Mouse (Mus musculus): ENCODE data around the gene Klk1b8. TPM values are rescaled to one million over a fixed set of nuclear protein-coding genes. Genes with fewer than 3 reads are reported as not detected.
"Not testable (repeated sequence)": the region's sequence is repeated elsewhere in the genome, so short reads cannot be mapped to it uniquely, and the experiment has no call there.

Gene Klk1b8
- polyA plus RNA-seq, 1 experiment from 2014 or later: not detected

DNA sequence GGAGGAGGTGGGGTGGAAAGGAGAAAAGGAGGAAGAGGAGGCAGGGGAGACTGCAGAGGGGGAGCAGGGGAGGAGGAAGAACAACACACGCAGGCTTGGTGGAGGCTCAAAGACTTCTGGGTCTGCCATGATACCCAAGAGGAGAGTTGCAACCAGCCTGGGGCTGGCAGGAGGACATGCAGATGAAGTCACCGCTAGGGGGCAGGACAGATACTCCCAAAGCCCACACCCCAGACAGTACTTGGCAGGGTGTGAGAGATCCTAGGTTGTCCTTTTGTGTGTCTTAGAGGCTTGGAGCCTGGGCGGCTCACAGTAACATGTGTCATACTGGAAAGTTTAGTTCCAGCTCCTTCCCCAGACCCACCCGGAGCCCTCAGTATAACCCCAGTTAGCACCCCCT, 21.9 kb upstream of the Klk1b8 start:
- Histone ChIP-seq H3K9me3 (replicated peaks; ENCODE audit: control insufficient read depth, low read length) (no peaks in the 10 kb centered on the region), H3K4me3 (ENCODE audit: low read depth, low read length) (no peak overlapping the region), H3K27ac (ENCODE audit: low read length) (no peak overlapping the region), H3K27me3 (ENCODE audit: control insufficient read depth, insufficient read depth, low read depth, low read length) (no peaks in the 10 kb centered on the region), H3K4me2 (ENCODE audit: low read depth, low read length) (no peak overlapping the region), H3K9ac (ENCODE audit: low read depth, low read length) (no peak overlapping the region), H3K4me1 (ENCODE audit: control insufficient read depth, low read depth, low read length) (no peaks in the 10 kb centered on the region), H3K36me3 (ENCODE audit: control insufficient read depth, insufficient read depth) (no peaks in the 10 kb centered on the region)
- WGBS (ENCODE audit: insufficient replicate concordance): 29% methylated on average over 4 of the region's 4 CpGs
- ATAC-seq (ENCODE audit: low read depth): no peak

DNA sequence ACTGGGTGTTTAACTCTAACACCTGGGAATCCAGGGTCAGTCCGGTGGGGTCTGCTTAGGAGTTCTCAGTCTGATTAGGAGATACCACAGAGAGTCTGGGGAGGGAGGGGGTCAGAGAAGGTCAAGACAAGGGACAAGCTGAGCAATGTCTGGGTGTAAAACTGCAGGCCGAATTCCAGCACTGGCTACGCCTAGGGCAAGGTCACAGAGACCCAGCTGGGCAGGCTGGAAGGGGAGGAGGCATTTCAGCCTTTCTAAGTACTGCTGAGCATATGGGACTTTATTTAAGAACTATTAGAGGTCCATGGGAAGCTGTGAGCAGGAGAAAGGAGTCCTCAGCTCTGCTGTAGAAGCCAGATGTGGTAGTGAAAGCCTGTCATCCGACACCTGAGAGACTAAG, 18.1 kb upstream of the Klk1b8 start:
- no peak overlapping the region for H3K9ac ChIP-seq (ENCODE audit: low read depth, low read length)
- no peak for ATAC-seq (ENCODE audit: low read depth)
- H3K4me1 ChIP-seq (ENCODE audit: control insufficient read depth, low read depth, low read length): no peaks in the 10 kb centered on the region
- no peak overlapping the region for H3K4me2 ChIP-seq (ENCODE audit: low read depth, low read length)
- 41% methylated on average over 4 of the region's 4 CpGs for WGBS (ENCODE audit: insufficient replicate concordance)
- no peaks in the 10 kb centered on the region for H3K9me3 ChIP-seq (replicated peaks; ENCODE audit: control insufficient read depth, low read length)
- H3K36me3 ChIP-seq (ENCODE audit: control insufficient read depth, insufficient read depth): no peaks in the 10 kb centered on the region
- H3K4me3 ChIP-seq (ENCODE audit: low read depth, low read length): no peak overlapping the region
- no peaks in the 10 kb centered on the region for H3K27me3 ChIP-seq (ENCODE audit: control insufficient read depth, insufficient read depth, low read depth, low read length)
- H3K27ac ChIP-seq (ENCODE audit: low read length): no peak overlapping the region

DNA sequence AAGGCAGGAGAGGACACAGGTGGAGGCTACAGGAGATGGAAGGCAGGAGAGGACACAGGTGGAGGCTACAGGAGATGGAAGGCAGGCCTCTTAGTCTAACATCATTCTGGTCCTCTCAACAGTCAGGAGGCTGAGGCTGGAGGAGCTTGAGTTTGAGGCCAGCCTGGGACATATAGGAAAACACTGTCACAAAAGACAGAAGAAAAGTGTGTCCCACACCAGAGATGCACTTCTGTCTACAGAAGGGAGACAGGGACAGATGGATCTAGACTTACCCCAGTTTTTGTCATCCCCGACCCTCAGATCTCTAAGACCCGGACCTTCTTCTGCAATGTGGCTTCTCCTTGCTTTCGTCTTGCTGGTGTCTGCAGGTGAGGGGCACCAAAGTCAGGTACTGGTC, 17.0 kb upstream of the Klk1b8 start, which contains the start of gene Klk15:
Gene Klk15, plus strand, starts transcription at position 301 of the 400 bp plus-strand sequence.
- no peak within 1 kb of the TSS for H3K9ac ChIP-seq (ENCODE audit: low read depth, low read length)
- ATAC-seq (ENCODE audit: low read depth): no peak
- 63% methylated on average over 3 of the region's 3 CpGs for WGBS (ENCODE audit: insufficient replicate concordance)
- no peaks in the 10 kb centered on the region for H3K4me1 ChIP-seq (ENCODE audit: control insufficient read depth, low read depth, low read length)
- no peak within 1 kb of the TSS for H3K4me3 ChIP-seq (ENCODE audit: low read depth, low read length)
- H3K27me3 ChIP-seq (ENCODE audit: control insufficient read depth, insufficient read depth, low read depth, low read length): no peaks in the 10 kb centered on the region
- no peak within 1 kb of the TSS for H3K27ac ChIP-seq (ENCODE audit: low read length)
- H3K36me3 ChIP-seq (ENCODE audit: control insufficient read depth, insufficient read depth): no peaks in the 10 kb centered on the region
- H3K9me3 ChIP-seq (replicated peaks; ENCODE audit: control insufficient read depth, low read length): no peaks in the 10 kb centered on the region
- H3K4me2 ChIP-seq (ENCODE audit: low read depth, low read length): no peak within 1 kb of the TSS

DNA sequence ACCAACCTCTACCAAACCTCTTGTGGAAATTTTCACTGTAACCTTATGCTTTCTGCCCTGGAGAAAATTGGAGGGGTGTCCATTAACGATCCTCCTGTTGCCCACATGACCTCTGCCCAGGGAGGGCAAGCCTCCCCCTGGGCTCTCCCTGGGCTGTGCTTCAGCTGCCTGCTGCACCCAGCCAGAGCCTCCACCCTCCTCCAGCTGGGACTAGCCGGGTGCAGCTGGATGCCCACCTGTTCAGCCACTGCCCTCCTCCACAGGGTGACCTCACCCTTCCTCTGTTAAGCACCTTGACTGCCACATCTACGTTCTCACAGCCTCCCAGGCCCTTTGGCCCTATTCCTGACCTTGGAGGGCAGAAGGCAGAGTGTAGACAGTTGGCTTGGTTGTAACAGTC, 15.7 kb upstream of the Klk1b8 start:
- no peak overlapping the region for H3K4me3 ChIP-seq (ENCODE audit: low read depth, low read length)
- H3K36me3 ChIP-seq (ENCODE audit: control insufficient read depth, insufficient read depth): no peaks in the 10 kb centered on the region
- no peaks in the 10 kb centered on the region for H3K9me3 ChIP-seq (replicated peaks; ENCODE audit: control insufficient read depth, low read length)
- no peak for ATAC-seq (ENCODE audit: low read depth)
- 44% methylated on average over 3 of the region's 3 CpGs for WGBS (ENCODE audit: insufficient replicate concordance)
- no peaks in the 10 kb centered on the region for H3K27me3 ChIP-seq (ENCODE audit: control insufficient read depth, insufficient read depth, low read depth, low read length)
- no peak overlapping the region for H3K9ac ChIP-seq (ENCODE audit: low read depth, low read length)
- H3K4me2 ChIP-seq (ENCODE audit: low read depth, low read length): no peak overlapping the region
- no peak overlapping the region for H3K27ac ChIP-seq (ENCODE audit: low read length)
- no peaks in the 10 kb centered on the region for H3K4me1 ChIP-seq (ENCODE audit: control insufficient read depth, low read depth, low read length)

DNA sequence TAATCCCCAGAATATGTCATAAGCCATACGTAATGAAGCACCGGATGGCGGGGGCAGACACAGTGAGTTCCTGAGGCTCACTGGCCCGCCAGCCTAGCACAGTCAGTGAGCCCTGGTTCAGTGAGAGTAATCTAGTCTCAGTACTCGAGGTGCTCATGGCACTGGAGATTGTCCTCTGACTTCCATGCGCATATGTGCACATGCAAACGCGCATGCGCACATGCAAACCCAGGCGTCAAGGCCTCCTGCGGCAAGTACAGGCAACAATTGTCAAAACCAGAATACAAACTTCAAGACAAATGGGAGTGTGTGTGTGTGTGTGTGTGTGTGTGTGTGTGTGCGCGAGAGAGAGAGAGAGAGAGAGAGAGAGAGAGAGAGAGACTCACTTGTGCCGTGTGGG, 13.9 kb upstream of the Klk1b8 start:
- Histone ChIP-seq H3K9me3 (replicated peaks; ENCODE audit: control insufficient read depth, low read length) (no peaks in the 10 kb centered on the region), H3K27ac (ENCODE audit: low read length) (no peak overlapping the region), H3K27me3 (ENCODE audit: control insufficient read depth, insufficient read depth, low read depth, low read length) (no peaks in the 10 kb centered on the region), H3K4me2 (ENCODE audit: low read depth, low read length) (no peak overlapping the region), H3K9ac (ENCODE audit: low read depth, low read length) (no peak overlapping the region), H3K36me3 (ENCODE audit: control insufficient read depth, insufficient read depth) (no peaks in the 10 kb centered on the region), H3K4me3 (ENCODE audit: low read depth, low read length) (no peak overlapping the region), H3K4me1 (ENCODE audit: control insufficient read depth, low read depth, low read length) (no peaks in the 10 kb centered on the region)
- 67% methylated on average over 14 of the region's 14 CpGs for WGBS (ENCODE audit: insufficient replicate concordance)
- ATAC-seq (ENCODE audit: low read depth): no peak

DNA sequence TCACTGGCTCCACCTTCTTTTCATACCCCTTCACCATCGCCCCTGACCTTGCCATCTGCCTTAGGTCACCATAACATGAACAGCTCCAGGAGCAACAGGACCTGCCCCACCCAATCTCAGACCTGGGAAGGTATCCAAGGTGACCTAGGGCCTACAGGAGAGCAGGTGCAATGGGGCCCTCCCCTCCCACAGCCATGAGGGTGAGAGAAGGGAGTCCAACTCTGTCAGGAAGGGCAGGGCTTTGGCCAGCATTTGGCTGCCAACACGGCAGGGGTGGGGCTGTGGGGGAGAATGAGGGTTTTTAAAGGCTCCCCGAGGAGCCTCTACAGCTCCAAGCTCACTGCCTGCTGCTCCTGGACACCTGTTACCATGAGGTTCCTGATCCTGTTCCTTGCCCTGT, 8.2 kb upstream of the Klk1b8 start:
- not testable (repeated sequence) for H3K9ac ChIP-seq (ENCODE audit: low read depth, low read length); H3K4me1 ChIP-seq (ENCODE audit: control insufficient read depth, low read depth, low read length); H3K9me3 ChIP-seq (replicated peaks; ENCODE audit: control insufficient read depth, low read length); H3K4me2 ChIP-seq (ENCODE audit: low read depth, low read length); H3K27ac ChIP-seq (ENCODE audit: low read length); ATAC-seq (ENCODE audit: low read depth); H3K36me3 ChIP-seq (ENCODE audit: control insufficient read depth, insufficient read depth); H3K27me3 ChIP-seq (ENCODE audit: control insufficient read depth, insufficient read depth, low read depth, low read length); H3K4me3 ChIP-seq (ENCODE audit: low read depth, low read length)
- WGBS (ENCODE audit: insufficient replicate concordance): 26% methylated on average over 3 of the region's 3 CpGs

DNA sequence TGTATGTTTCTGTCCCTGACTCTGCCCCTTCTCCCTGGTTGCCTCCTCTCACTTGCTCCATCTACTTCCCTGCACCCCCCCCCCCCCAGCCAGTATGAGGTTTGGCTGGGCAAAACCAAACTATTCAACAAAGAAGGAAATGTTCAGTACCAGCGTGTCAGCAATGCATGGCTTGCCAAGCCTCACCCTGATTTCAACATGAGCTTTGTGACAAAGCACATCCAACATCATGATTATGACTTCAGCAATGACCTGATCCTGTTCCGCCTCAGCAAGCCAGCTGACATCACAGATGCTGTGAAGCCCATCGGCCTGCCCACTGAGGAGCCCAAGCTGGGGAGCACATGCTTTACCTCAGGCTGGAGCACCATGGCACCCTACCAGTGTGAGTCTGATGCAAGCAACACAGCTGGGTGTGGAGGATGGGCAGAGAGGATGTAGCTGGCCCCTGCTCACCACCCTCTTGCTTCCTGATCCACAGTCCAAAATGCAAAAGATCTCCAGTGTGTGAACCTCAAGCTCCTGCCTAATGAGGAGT, 5.7 kb upstream of the Klk1b8 start:
- Histone ChIP-seq H3K4me3 (ENCODE audit: low read depth, low read length) (no peak overlapping the region), H3K27me3 (ENCODE audit: control insufficient read depth, insufficient read depth, low read depth, low read length) (no peaks in the 10 kb centered on the region), H3K9ac (ENCODE audit: low read depth, low read length) (no peak overlapping the region), H3K9me3 (replicated peaks; ENCODE audit: control insufficient read depth, low read length) (no peaks in the 10 kb centered on the region), H3K4me2 (ENCODE audit: low read depth, low read length) (no peak overlapping the region), H3K27ac (ENCODE audit: low read length) (no peak overlapping the region), H3K36me3 (ENCODE audit: control insufficient read depth, insufficient read depth) (no peaks in the 10 kb centered on the region), H3K4me1 (ENCODE audit: control insufficient read depth, low read depth, low read length) (no peaks in the 10 kb centered on the region)
- ATAC-seq (ENCODE audit: low read depth): no peak
- 55% methylated on average over 3 of the region's 3 CpGs for WGBS (ENCODE audit: insufficient replicate concordance)

DNA sequence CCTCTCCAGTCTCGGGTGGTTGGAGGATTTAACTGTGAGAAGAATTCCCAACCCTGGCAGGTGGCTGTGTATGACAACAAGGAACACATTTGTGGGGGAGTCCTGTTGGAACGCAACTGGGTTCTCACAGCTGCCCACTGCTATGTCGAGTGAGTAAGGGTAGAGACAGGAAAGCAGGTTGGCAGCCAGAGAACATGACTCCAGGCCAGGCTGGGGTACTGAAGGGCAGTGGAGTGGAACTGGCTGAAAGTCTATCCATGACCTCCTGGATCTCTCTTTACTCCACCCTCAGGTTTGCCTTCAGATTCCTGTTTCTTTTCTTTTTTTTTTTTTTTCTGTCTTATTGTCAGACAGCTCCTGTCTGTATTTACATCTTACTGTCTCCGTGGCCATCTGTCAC, 2.2 kb downstream of the Klk1b8 start:
- 46% methylated on average over 4 of the region's 4 CpGs for WGBS (ENCODE audit: insufficient replicate concordance)
- no peaks in the 10 kb centered on the region for H3K9me3 ChIP-seq (replicated peaks; ENCODE audit: control insufficient read depth, low read length)
- no peak overlapping the region for H3K27ac ChIP-seq (ENCODE audit: low read length)
- no peak overlapping the region for H3K4me2 ChIP-seq (ENCODE audit: low read depth, low read length)
- H3K9ac ChIP-seq (ENCODE audit: low read depth, low read length): no peak overlapping the region
- H3K4me1 ChIP-seq (ENCODE audit: control insufficient read depth, low read depth, low read length): no peaks in the 10 kb centered on the region
- H3K27me3 ChIP-seq (ENCODE audit: control insufficient read depth, insufficient read depth, low read depth, low read length): no peaks in the 10 kb centered on the region
- H3K4me3 ChIP-seq (ENCODE audit: low read depth, low read length): no peak overlapping the region
- no peak for ATAC-seq (ENCODE audit: low read depth)
- no peaks in the 10 kb centered on the region for H3K36me3 ChIP-seq (ENCODE audit: control insufficient read depth, insufficient read depth)

DNA sequence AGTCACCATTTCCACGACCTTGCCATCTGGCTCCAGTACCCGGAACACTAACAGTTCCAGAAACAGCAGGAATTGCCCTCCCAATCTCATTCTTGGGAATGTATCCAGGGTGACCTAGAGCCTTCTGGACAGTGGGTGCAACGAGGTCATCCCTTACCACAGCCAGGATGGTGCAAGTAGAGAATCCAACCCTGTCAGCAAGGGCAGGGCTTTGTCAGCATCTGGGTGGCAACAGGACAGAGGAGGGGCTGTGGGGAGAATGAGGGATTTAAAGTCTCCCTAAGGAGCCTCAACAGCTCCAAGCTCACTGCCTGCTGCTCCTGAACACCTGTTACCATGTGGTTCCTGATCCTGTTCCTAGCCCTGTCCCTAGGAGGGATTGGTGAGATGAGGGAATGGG, 16.0 kb downstream of the Klk1b8 start, which contains the start of gene Klk1b1:
Gene Klk1b1, plus strand, starts transcription at position 301 of the 400 bp plus-strand sequence.
- Histone ChIP-seq H3K9ac (ENCODE audit: low read depth, low read length) (no peak within 1 kb of the TSS), H3K4me1 (ENCODE audit: control insufficient read depth, low read depth, low read length) (no peaks in the 10 kb centered on the region), H3K4me3 (ENCODE audit: low read depth, low read length) (no peak within 1 kb of the TSS), H3K27ac (ENCODE audit: low read length) (no peak within 1 kb of the TSS), H3K4me2 (ENCODE audit: low read depth, low read length) (no peak within 1 kb of the TSS), H3K36me3 (ENCODE audit: control insufficient read depth, insufficient read depth) (no peaks in the 10 kb centered on the region), H3K9me3 (replicated peaks; ENCODE audit: control insufficient read depth, low read length) (no peaks in the 10 kb centered on the region), H3K27me3 (ENCODE audit: control insufficient read depth, insufficient read depth, low read depth, low read length) (no peaks in the 10 kb centered on the region)
- no peak for ATAC-seq (ENCODE audit: low read depth)
- 38% methylated on average over 3 of the region's 3 CpGs for WGBS (ENCODE audit: insufficient replicate concordance)
